Mouse (Mus musculus): ENCODE measurements at regions not wholly inside any gene's neighbourhood (a gene's known extent, or its start where the extent isn't known, plus 50 kb on each side); places are given as distances from the start of the nearest gene placed in this dataset. TPM values are rescaled to one million over a fixed set of nuclear protein-coding genes. Genes with fewer than 3 reads are reported as not detected.

Small RNAs in the stretch of these regions (microRNA-seq; reads per million reads assigned to microRNA genes)
- not detected for gene Gm24271

Measured in midbrain, embryonic 15.5 days (tissue).